Mouse (Mus musculus): Measurements from ENCODE around the gene Paxx. TPM values are rescaled to one million over a fixed set of nuclear protein-coding genes. Genes with fewer than 3 reads are reported as not detected.

The Paxx gene
- 131 and 140 TPM in 2 replicates for polyA plus RNA-seq (2015; fragmentation: Nextera tagmentation; extraction: Ambion mirVana)

GRCm38 (mm10) chr2:25460551-25461309 lies at the start of gene Paxx:
Gene Paxx, minus strand, starts transcription at chr2:25461094.

GRCm38 (mm10) chr2:25501593-25502486 lies 40.9 kb upstream of the Paxx start, which contains the start of gene C8g:
Gene C8g, minus strand, starts transcription at chr2:25501719.

GRCm38 (mm10) chr2:25500576-25501405 lies 39.9 kb upstream of the Paxx start, which contains the start of gene Fbxw5:
Gene Fbxw5, plus strand, starts transcription at chr2:25500750.

GRCm38 (mm10) chr2:25493476-25493961 lies 32.6 kb upstream of the Paxx start, which contains the start of gene Lcn12:
Gene Lcn12, minus strand, starts transcription at chr2:25493911.

GRCm38 (mm10) chr2:25469969-25470368 lies 9.1 kb upstream of the Paxx start, which contains the start of gene Ptgds:
Gene Ptgds, minus strand, starts transcription at chr2:25470046.

GRCm38 (mm10) chr2:25456205-25456953 lies 4.5 kb downstream of the Paxx start, which contains the start of gene Clic3:
Gene Clic3, plus strand, starts transcription at chr2:25456838.

GRCm38 (mm10) chr2:25428442-25429236 lies 32.3 kb downstream of the Paxx start, which contains the start of gene Abca2:
Gene Abca2, plus strand, starts transcription at chr2:25428703.

GRCm38 (mm10) chr2:25422587-25423410 lies 38.1 kb downstream of the Paxx start, which contains the start of gene Fut7:
Gene Fut7, plus strand, starts transcription at chr2:25423267.

Small RNA genes lying within 50 kb of the gene (microRNA-seq; reads per million reads assigned to microRNA genes)
- 2.0 reads per million for gene Mir3087

Other genes starting within 250 kb of the Paxx start
- 73.6 and 78.9 TPM in 2 replicates for gene Nelfb, start 249.6 kb downstream of the Paxx start, polyA plus RNA-seq (2015; fragmentation: Nextera tagmentation; extraction: Ambion mirVana)
- gene Stpg3, start 246.5 kb downstream of the Paxx start, polyA plus RNA-seq (2015; fragmentation: Nextera tagmentation; extraction: Ambion mirVana) = 0.12 TPM in 1 of 2 replicates, not detected in the other
- 0.53 TPM in 1 of 2 replicates, not detected in the other for gene Fam166a, start 242.3 kb downstream of the Paxx start, polyA plus RNA-seq (2015; fragmentation: Nextera tagmentation; extraction: Ambion mirVana)
- 538 and 555 TPM in 2 replicates for gene Tubb4b, start 236.4 kb downstream of the Paxx start, polyA plus RNA-seq (2015; fragmentation: Nextera tagmentation; extraction: Ambion mirVana)
- not detected in 2 replicates for gene Slc34a3, start 226.7 kb downstream of the Paxx start, polyA plus RNA-seq (2015; fragmentation: Nextera tagmentation; extraction: Ambion mirVana)
- gene Rnf224, start 224.3 kb downstream of the Paxx start, polyA plus RNA-seq (2015; fragmentation: Nextera tagmentation; extraction: Ambion mirVana) = not detected in 2 replicates
- 233 and 275 TPM in 2 replicates for gene Rnf208, start 218.8 kb downstream of the Paxx start, polyA plus RNA-seq (2015; fragmentation: Nextera tagmentation; extraction: Ambion mirVana)
- 0.18 TPM in 1 of 2 replicates, not detected in the other for gene Cysrt1, start 218.6 kb downstream of the Paxx start, polyA plus RNA-seq (2015; fragmentation: Nextera tagmentation; extraction: Ambion mirVana)
- 2.6 and 3.2 TPM in 2 replicates for gene AL732309.1, start 214.2 kb downstream of the Paxx start, polyA plus RNA-seq (2015; fragmentation: Nextera tagmentation; extraction: Ambion mirVana)
- gene Tmem203, start 205.7 kb downstream of the Paxx start, polyA plus RNA-seq (2015; fragmentation: Nextera tagmentation; extraction: Ambion mirVana) = 23.8 and 25.9 TPM in 2 replicates
- gene Tprn, start 198.5 kb downstream of the Paxx start, polyA plus RNA-seq (2015; fragmentation: Nextera tagmentation; extraction: Ambion mirVana) = 15.4 and 16.4 TPM in 2 replicates
- gene Ssna1, start 188.7 kb downstream of the Paxx start, polyA plus RNA-seq (2015; fragmentation: Nextera tagmentation; extraction: Ambion mirVana) = 166 and 169 TPM in 2 replicates
- 86.3 and 90.8 TPM in 2 replicates for gene Anapc2, start 188.6 kb downstream of the Paxx start, polyA plus RNA-seq (2015; fragmentation: Nextera tagmentation; extraction: Ambion mirVana)
- 0.34 TPM in 1 of 2 replicates, not detected in the other for gene Tmem210, start 172.9 kb downstream of the Paxx start, polyA plus RNA-seq (2015; fragmentation: Nextera tagmentation; extraction: Ambion mirVana)
- 0.13 and 0.38 TPM in 2 replicates for gene Lrrc26, start 171.2 kb downstream of the Paxx start, polyA plus RNA-seq (2015; fragmentation: Nextera tagmentation; extraction: Ambion mirVana)
- 89.6 and 112 TPM in 2 replicates for gene Grin1, start 141.9 kb downstream of the Paxx start, polyA plus RNA-seq (2015; fragmentation: Nextera tagmentation; extraction: Ambion mirVana)
- 46.6 and 48.4 TPM in 2 replicates for gene Man1b1, start 128.8 kb downstream of the Paxx start, polyA plus RNA-seq (2015; fragmentation: Nextera tagmentation; extraction: Ambion mirVana)
- gene Dpp7, start 104.7 kb downstream of the Paxx start, polyA plus RNA-seq (2015; fragmentation: Nextera tagmentation; extraction: Ambion mirVana) = 20.6 and 20.9 TPM in 2 replicates
- gene Uap1l1, start 95.4 kb downstream of the Paxx start, polyA plus RNA-seq (2015; fragmentation: Nextera tagmentation; extraction: Ambion mirVana) = 19.7 and 22.7 TPM in 2 replicates
- 16.8 and 18.2 TPM in 2 replicates for gene Sapcd2, start 88.8 kb downstream of the Paxx start, polyA plus RNA-seq (2015; fragmentation: Nextera tagmentation; extraction: Ambion mirVana)
- gene Entpd2, start 65.2 kb downstream of the Paxx start, polyA plus RNA-seq (2015; fragmentation: Nextera tagmentation; extraction: Ambion mirVana) = 15.6 and 17.4 TPM in 2 replicates
- gene Npdc1, start 61.7 kb downstream of the Paxx start, polyA plus RNA-seq (2015; fragmentation: Nextera tagmentation; extraction: Ambion mirVana) = 405 and 457 TPM in 2 replicates
- 0.30 and 0.41 TPM in 2 replicates for gene Fut7, start 37.8 kb downstream of the Paxx start, polyA plus RNA-seq (2015; fragmentation: Nextera tagmentation; extraction: Ambion mirVana)
- 11.5 and 17.0 TPM in 2 replicates for gene Abca2, start 32.4 kb downstream of the Paxx start, polyA plus RNA-seq (2015; fragmentation: Nextera tagmentation; extraction: Ambion mirVana)
- gene Clic3, start 4.3 kb downstream of the Paxx start, polyA plus RNA-seq (2015; fragmentation: Nextera tagmentation; extraction: Ambion mirVana) = 1.3 and 1.8 TPM in 2 replicates
- 1,109 and 2,669 TPM in 2 replicates for gene Ptgds, start 9.0 kb upstream of the Paxx start, polyA plus RNA-seq (2015; fragmentation: Nextera tagmentation; extraction: Ambion mirVana)
- gene Lcn12, start 32.8 kb upstream of the Paxx start, polyA plus RNA-seq (2015; fragmentation: Nextera tagmentation; extraction: Ambion mirVana) = not detected in 2 replicates
- gene Fbxw5, start 39.7 kb upstream of the Paxx start, polyA plus RNA-seq (2015; fragmentation: Nextera tagmentation; extraction: Ambion mirVana) = 103 and 115 TPM in 2 replicates
- 6.2 TPM in 2 replicates for gene C8g, start 40.6 kb upstream of the Paxx start, polyA plus RNA-seq (2015; fragmentation: Nextera tagmentation; extraction: Ambion mirVana)
- gene Traf2, start 85.8 kb upstream of the Paxx start, polyA plus RNA-seq (2015; fragmentation: Nextera tagmentation; extraction: Ambion mirVana) = 11.9 and 12.1 TPM in 2 replicates
- gene Edf1, start 96.8 kb upstream of the Paxx start, polyA plus RNA-seq (2015; fragmentation: Nextera tagmentation; extraction: Ambion mirVana) = 403 and 421 TPM in 2 replicates
- gene Mamdc4, start 113.8 kb upstream of the Paxx start, polyA plus RNA-seq (2015; fragmentation: Nextera tagmentation; extraction: Ambion mirVana) = 1.0 and 3.1 TPM in 2 replicates
- 251 and 258 TPM in 2 replicates for gene Phpt1, start 114.1 kb upstream of the Paxx start, polyA plus RNA-seq (2015; fragmentation: Nextera tagmentation; extraction: Ambion mirVana)
- 20.4 and 21.5 TPM in 2 replicates for gene Ajm1, start 120.7 kb upstream of the Paxx start, polyA plus RNA-seq (2015; fragmentation: Nextera tagmentation; extraction: Ambion mirVana)
- gene Rabl6, start 147.4 kb upstream of the Paxx start, polyA plus RNA-seq (2015; fragmentation: Nextera tagmentation; extraction: Ambion mirVana) = 56.5 and 61.3 TPM in 2 replicates
- gene Ccdc183, start 156.6 kb upstream of the Paxx start, polyA plus RNA-seq (2015; fragmentation: Nextera tagmentation; extraction: Ambion mirVana) = 0.45 and 0.50 TPM in 2 replicates
- gene Tmem141, start 160.9 kb upstream of the Paxx start, polyA plus RNA-seq (2015; fragmentation: Nextera tagmentation; extraction: Ambion mirVana) = 63.4 and 65.7 TPM in 2 replicates
- gene Fcna, start 166.9 kb upstream of the Paxx start, polyA plus RNA-seq (2015; fragmentation: Nextera tagmentation; extraction: Ambion mirVana) = 13.4 and 13.6 TPM in 2 replicates
- gene Lcn8, start 192.0 kb upstream of the Paxx start, polyA plus RNA-seq (2015; fragmentation: Nextera tagmentation; extraction: Ambion mirVana) = not detected in 2 replicates
- gene Lcn5, start 196.9 kb upstream of the Paxx start, polyA plus RNA-seq (2015; fragmentation: Nextera tagmentation; extraction: Ambion mirVana) = not detected in 2 replicates
- not detected in 2 replicates for gene Lcn6, start 215.7 kb upstream of the Paxx start, polyA plus RNA-seq (2015; fragmentation: Nextera tagmentation; extraction: Ambion mirVana)
- gene Lcn10, start 221.6 kb upstream of the Paxx start, polyA plus RNA-seq (2015; fragmentation: Nextera tagmentation; extraction: Ambion mirVana) = not detected in 2 replicates
- not detected in 2 replicates for gene Obp2a, start 238.9 kb upstream of the Paxx start, polyA plus RNA-seq (2015; fragmentation: Nextera tagmentation; extraction: Ambion mirVana)
- gene Bmyc, start 245.6 kb upstream of the Paxx start, polyA plus RNA-seq (2015; fragmentation: Nextera tagmentation; extraction: Ambion mirVana) = 259 and 263 TPM in 2 replicates

All from neural tube, postnatal 0 days (tissue).